Mouse (Mus musculus) megakaryocyte, embryonic 14.5 days (primary cell): Measurements from ENCODE around the gene Rmnd1. TPM values are rescaled to one million over a fixed set of nuclear protein-coding genes. Genes with fewer than 3 reads are reported as not detected.
A peak's percentile ranks its signal among the peaks of the same experiment; 100 is the strongest.

Experiments
- H3K27me3 ChIP-seq: replicated peaks from 2 replicates; pipeline ENCODE3; 2012; ENCODE audit warnings: inconsistent platforms
- H3K36me3 ChIP-seq: replicated peaks from 2 replicates; pipeline ENCODE3; 2012; ENCODE audit warnings: low read length, inconsistent platforms, mixed read lengths
- H3K4me1 ChIP-seq: 2 replicates; pipeline ENCODE4 v1.6.1; 2012; ENCODE audit warnings: inconsistent platforms
- H3K4me3 ChIP-seq: replicated peaks from 2 replicates; pipeline ENCODE3; 2012; ENCODE audit warnings: moderate library complexity, mild to moderate bottlenecking, inconsistent platforms
- H3K9me3 ChIP-seq: 2 replicates; pipeline ENCODE4 v1.6.1; 2012; ENCODE audit warnings: inconsistent platforms
- FLI1 ChIP-seq: IDR thresholded peaks from 2 replicates; pipeline ENCODE4 v1.6.1; 2012; ENCODE audit warnings: low read length, inconsistent platforms, mixed read lengths
- GATA1 ChIP-seq: IDR thresholded peaks from 3 replicates; pipeline ENCODE4 v1.6.1; 2012; ENCODE audit warnings: mixed read lengths, low read length, inconsistent platforms, borderline replicate concordance
- polyA plus RNA-seq: library from polyadenylated mRNA; stranded (reverse); fragments of >175 nt; gene quantifications from 2 replicates; pipeline ENCODE4 v1.2.3, GENCODE M21; 2012; ENCODE audit warnings: low replicate concordance; ENCODE audit not compliant: insufficient read depth

Rmnd1 gene
- polyA plus RNA-seq, 1 experiment, result 2.3 TPM

DNA sequence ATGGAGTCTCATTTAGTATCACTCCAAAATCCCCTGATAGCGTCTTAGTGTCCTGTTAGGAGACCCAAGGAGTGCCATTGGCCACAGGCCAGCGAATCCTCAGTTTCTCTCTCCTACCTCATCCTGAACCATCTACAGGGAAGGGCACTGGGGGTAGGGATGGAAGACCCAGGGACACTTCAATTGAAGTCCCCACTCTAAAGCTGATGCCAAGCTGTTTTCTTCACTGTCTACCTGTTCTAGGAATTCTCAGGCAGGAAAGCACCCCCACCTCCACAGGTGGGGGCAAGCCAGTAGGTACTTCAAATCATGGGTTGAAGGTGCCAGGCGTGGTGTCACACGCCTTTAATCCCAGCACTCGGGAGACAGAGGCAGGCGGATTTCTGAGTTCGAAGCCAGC lies 47.9 kb downstream of the Rmnd1 start:
- Histone ChIP-seq H3K4me3 (no peak overlapping the region), H3K36me3 (peaks cover 7% of the 10 kb centered on the region), H3K9me3 (no peaks in the 10 kb centered on the region), H3K27me3 (no peaks in the 10 kb centered on the region), H3K4me1 (peaks cover 61% of the 10 kb centered on the region)
- no peak for TF ChIP-seq GATA1
- no peak for TF ChIP-seq FLI1

DNA sequence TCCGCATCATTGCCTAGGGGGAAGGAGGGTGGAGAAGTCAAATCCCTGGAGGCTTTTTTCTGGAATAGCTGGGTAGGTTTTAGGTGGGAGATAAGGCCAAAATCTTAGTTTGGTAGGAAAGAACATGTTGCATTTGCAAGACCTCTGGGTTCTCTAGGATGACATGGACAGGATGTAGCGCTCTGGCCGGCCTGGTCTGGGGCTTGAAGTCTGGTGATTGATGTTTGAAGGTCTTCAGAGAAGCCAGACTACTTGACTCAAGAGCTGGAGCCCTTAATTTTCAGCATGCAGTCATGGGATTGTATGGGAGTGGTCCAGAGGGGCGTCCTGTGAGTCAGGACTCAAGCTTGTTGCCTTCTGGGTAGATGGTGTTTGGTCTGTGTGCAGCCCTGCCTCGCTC lies 51.4 kb downstream of the Rmnd1 start:
- Histone ChIP-seq H3K9me3 (no peaks in the 10 kb centered on the region), H3K4me1 (peaks cover 55% of the 10 kb centered on the region), H3K27me3 (no peaks in the 10 kb centered on the region), H3K36me3 (peaks cover 3% of the 10 kb centered on the region), H3K4me3 (no peak overlapping the region)
- TF ChIP-seq FLI1 (no peak), GATA1 (no peak)

DNA sequence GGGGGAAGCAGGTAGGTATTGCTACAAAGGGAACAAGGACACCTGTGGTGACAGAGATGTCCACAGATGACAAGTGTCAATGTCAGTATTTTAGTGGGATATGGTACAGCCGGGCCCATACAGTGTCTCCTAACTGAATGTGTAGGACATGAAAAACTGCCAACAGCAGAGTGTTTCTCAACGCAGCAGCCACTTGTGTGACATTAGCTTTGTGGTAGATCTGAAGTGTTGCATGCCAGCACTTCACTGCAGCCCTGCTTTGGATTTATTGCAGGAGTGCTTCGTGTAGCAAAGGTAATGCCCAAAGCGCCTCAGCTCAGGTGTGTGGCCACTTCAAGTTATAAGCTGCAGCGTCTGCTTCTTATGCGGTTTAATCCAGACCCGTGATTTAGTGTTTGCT lies 55.3 kb downstream of the Rmnd1 start:
- Histone ChIP-seq H3K36me3 (peaks cover 25% of the 10 kb centered on the region), H3K27me3 (no peaks in the 10 kb centered on the region), H3K4me1 (peaks cover 55% of the 10 kb centered on the region), H3K9me3 (no peaks in the 10 kb centered on the region), H3K4me3 (no peak overlapping the region)
- no peak for TF ChIP-seq GATA1

DNA sequence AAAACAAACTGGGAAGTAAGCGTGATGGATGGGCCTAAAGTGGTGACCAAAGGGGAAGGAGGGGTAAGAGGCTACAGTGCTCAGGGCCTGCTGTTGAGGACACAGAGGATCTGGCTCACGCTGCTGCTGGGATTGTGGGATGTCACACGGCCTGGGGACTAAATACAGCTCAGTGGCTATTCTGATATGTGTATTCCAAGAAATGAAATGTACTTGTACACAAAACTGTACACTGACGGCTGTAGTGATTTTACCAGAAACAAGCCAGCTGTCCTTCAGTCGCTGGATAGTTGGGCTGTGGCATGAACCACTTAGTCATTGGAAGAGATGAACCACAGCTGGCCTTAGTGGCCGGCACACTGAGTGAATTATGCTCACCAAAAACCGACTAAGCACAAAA lies 55.7 kb downstream of the Rmnd1 start:
- no peaks in the 10 kb centered on the region for H3K9me3 ChIP-seq
- TF ChIP-seq GATA1 (no peak), FLI1 (no peak)

DNA sequence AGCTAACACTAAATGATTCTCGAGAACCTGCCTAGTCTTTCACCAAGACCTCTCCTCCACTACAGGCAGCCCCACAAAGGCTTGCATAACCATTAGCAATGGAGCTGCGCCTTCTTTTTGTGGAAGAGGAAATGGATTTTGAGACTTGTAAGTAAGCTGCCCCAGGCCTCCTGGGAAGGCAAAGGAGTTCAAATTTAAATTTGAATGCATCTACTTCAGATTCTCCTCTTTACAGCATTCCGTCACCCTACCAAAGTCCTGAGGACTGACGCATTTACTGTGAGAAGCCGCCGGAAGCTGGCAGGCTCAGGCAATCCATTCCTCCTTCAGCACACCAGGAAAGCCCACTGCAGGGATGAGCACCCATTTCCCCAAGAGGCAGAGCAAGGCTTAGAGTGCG lies 56.9 kb downstream of the Rmnd1 start:
- no peak for TF ChIP-seq FLI1
- no peak for TF ChIP-seq GATA1
- H3K4me3 ChIP-seq, result no peak overlapping the region
- peaks cover 46% of the 10 kb centered on the region for H3K4me1 ChIP-seq

More for the DNA sequence above, 55.7 kb downstream of the Rmnd1 start:
- no peaks in the 10 kb centered on the region for H3K27me3 ChIP-seq
- peak overlapping the region; percentile 31 for H3K4me3 ChIP-seq
- peaks cover 29% of the 10 kb centered on the region for H3K36me3 ChIP-seq
- H3K4me1 ChIP-seq, result peaks cover 58% of the 10 kb centered on the region

DNA sequence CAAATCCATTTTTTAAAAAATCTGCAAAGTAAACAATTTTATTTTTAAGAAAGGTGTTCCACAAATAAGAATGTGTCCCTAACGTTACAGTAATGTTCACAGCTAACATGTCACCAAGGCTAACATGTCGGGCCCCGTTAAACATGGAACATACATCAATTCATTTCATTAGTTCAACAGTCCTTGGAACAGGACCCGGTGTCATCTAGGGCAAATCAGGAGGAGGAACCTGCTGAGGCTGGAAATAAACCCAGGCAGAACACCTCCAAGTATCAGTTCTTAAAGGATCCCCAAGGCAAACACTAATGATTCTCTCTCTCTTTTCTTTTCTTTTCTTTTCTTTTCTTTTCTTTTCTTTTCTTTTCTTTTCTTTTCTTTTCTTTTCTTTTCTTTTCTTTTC lies 57.5 kb downstream of the Rmnd1 start:
- H3K4me1 ChIP-seq, result peaks cover 41% of the 10 kb centered on the region
- H3K27me3 ChIP-seq, result no peaks in the 10 kb centered on the region

More for the DNA sequence above, 56.9 kb downstream of the Rmnd1 start:
- Histone ChIP-seq H3K9me3 (no peaks in the 10 kb centered on the region), H3K27me3 (no peaks in the 10 kb centered on the region), H3K36me3 (peaks cover 40% of the 10 kb centered on the region)

DNA sequence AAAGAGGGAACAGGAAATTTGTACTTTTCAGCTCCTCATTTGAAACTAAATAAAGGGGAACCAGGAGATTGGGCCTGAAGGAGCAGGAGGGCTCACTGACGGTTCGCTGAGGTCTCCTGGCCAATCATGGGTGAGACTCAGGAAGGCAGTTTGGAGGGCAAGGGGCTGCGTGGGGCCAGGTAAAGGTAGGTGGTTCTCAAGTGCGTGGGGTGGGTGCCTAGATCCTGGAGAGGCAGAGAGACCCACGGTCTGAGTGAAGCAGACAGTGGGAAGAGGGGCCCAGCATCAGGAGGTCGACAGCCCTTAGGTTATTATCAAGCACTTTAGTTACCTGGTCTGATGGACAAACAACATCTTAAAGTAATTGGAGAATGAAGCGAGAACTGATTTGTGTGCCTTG lies 57.9 kb downstream of the Rmnd1 start:
- no peak overlapping the region for H3K4me3 ChIP-seq
- H3K27me3 ChIP-seq, result no peaks in the 10 kb centered on the region
- H3K36me3 ChIP-seq, result peaks cover 44% of the 10 kb centered on the region
- no peaks in the 10 kb centered on the region for H3K9me3 ChIP-seq
- no peak for TF ChIP-seq FLI1
- no peak for TF ChIP-seq GATA1
- H3K4me1 ChIP-seq, result peaks cover 41% of the 10 kb centered on the region

More for the DNA sequence above, 57.5 kb downstream of the Rmnd1 start:
- H3K9me3 ChIP-seq, result no peaks in the 10 kb centered on the region
- H3K36me3 ChIP-seq, result peaks cover 42% of the 10 kb centered on the region
- no peak overlapping the region for H3K4me3 ChIP-seq
- no peak for TF ChIP-seq FLI1
- no peak for TF ChIP-seq GATA1

DNA sequence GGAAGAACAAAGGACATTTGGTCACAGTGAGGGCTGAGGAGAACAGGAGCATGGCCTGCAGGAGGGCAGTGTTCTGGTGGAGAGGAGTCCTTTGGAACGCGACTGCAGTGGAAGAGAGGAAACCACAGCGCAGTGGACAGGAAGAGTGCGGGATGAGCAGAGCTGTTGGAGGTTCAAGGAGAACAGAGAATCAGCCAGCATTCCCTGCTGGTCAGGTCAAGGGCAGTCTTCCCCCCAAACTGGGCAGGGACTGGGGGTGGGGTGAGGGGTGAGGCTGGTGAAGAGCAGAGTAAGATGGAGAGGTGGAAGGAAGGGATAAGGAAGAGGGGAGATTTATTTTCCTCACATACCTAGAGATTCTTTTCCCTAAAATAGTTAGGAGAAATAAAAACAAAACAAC lies 58.6 kb downstream of the Rmnd1 start:
- Histone ChIP-seq H3K36me3 (peaks cover 50% of the 10 kb centered on the region), H3K27me3 (no peaks in the 10 kb centered on the region), H3K9me3 (no peaks in the 10 kb centered on the region), H3K4me1 (peaks cover 41% of the 10 kb centered on the region), H3K4me3 (peak overlapping the region; percentile 69)
- TF ChIP-seq FLI1, result no peak
- TF ChIP-seq GATA1, result no peak

DNA sequence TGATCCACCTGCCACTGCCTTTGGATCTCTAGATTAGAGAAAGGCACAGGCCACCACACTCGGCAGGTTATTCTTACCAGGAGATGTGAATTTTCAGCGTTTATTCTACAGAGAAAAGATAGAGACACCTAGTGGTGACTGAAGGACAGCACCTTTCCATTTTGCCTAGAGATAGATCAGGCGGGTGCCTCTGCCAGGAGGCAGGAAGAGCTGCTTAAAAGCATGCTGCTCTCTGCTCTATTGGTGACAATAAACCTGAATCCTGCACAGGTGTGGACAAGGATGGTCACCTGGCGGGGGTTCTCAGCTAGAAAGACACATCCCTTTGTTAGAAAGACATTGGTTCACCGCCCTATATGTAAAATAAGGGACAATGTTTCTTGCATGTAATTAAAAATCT lies 60.2 kb downstream of the Rmnd1 start:
- H3K4me3 ChIP-seq, result no peak overlapping the region
- H3K27me3 ChIP-seq, result no peaks in the 10 kb centered on the region
- peaks cover 39% of the 10 kb centered on the region for H3K4me1 ChIP-seq
- TF ChIP-seq GATA1, result no peak
- no peak for TF ChIP-seq FLI1
- H3K9me3 ChIP-seq, result no peaks in the 10 kb centered on the region
- peaks cover 60% of the 10 kb centered on the region for H3K36me3 ChIP-seq

DNA sequence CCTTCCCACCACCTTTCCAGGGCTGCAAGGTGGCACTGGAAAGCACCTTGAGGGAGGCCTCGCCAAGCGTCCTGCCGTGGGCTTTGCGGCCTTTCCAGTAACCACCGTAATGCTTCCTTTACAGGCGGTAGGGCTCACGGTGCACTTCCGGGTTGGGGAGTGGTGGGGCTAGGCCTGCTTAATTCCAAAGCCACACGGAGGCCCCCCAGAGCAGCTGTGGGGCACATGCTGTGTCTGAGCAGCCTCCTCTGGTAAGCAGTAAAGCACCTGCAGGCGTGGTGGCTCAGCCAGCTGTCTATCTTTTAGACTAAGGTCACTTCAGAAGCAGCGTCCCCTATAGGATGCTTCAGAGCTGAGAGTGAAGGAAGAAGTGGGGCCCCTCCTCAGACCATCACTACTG lies 62.1 kb downstream of the Rmnd1 start:
- Histone ChIP-seq H3K9me3 (no peaks in the 10 kb centered on the region), H3K4me3 (no peak overlapping the region), H3K36me3 (peaks cover 67% of the 10 kb centered on the region), H3K27me3 (no peaks in the 10 kb centered on the region), H3K4me1 (peaks cover 25% of the 10 kb centered on the region)
- no peak for TF ChIP-seq FLI1
- TF ChIP-seq GATA1, result no peak

DNA sequence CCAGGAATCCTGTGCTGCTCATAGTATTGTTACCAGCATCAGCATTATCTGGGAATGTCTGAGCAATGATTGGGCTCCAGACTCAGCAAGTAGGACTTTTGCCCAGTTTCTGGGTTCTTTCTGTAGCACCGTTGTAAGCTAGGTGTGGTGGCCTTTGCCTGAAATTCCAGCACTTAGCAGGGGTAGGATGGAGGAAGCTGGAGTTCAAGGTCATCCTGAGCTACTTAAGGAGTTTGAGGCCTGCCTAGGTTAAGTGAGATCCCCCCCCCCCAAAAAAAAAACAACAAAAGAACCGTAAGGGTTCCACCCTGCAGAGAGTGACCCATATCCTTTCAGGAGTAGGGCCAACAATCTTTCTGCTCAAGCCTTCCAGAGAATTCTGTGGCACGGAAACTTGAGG lies 67.6 kb downstream of the Rmnd1 start:
- peaks cover 27% of the 10 kb centered on the region for H3K9me3 ChIP-seq
- H3K27me3 ChIP-seq, result no peaks in the 10 kb centered on the region
- no peak for TF ChIP-seq FLI1
- no peak for TF ChIP-seq GATA1
- H3K36me3 ChIP-seq, result peaks cover 26% of the 10 kb centered on the region
- no peaks in the 10 kb centered on the region for H3K4me1 ChIP-seq
- H3K4me3 ChIP-seq, result no peak overlapping the region
